Mouse (Mus musculus): Measurements from ENCODE around the gene Syt16.

- TF ChIP-seq POLR2A (IDR thresholded peaks at IDR 0.05; ENCODE audit: low read depth, low read length), result no peak
- no peak for TF ChIP-seq CTCF (conservative IDR thresholded peaks at IDR 0.05; ENCODE audit: insufficient read depth, insufficient read length, low read depth, low read length)
Observed at GRCm38 (mm10) chr12:74108663-74109081, 111.2 kb downstream of the Syt16 start.

Measured in kidney, adult 2 months (tissue).